Mouse (Mus musculus) bone marrow macrophage, adult 2 months (primary cell): ENCODE data around the gene Plekhg1.

Experiments used
- CTCF ChIP-seq: IDR thresholded peaks from 2 replicates; pipeline ENCODE4 v1.5.1; 2012; ENCODE audit warnings: low read depth, mild to moderate bottlenecking, low read length, moderate library complexity
- POLR2A ChIP-seq: IDR thresholded peaks from 2 replicates; pipeline ENCODE4 v1.6.1; 2012; ENCODE audit warnings: mild to moderate bottlenecking, low read depth, low read length, borderline replicate concordance

DNA sequence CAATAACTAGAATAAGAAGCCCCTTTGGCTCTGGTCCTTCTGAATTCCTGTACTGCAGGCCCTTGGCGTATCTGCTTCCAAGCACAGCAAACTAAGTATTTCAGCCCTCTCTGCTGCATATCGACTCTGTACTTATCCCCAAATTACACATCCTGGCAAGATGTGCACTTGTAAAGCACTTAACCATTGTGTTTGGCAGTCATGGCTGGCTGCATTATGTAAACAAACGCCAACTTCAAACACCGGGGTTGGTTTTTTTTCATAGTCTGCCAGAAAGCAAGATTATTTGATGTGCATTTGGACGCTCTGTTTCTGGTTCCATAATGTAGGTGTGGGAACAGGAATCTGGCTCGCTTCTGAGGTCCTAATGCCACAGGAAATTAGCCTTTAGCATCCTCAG is 83.7 kb downstream of the Plekhg1 start:
- no peak for TF ChIP-seq POLR2A
- TF ChIP-seq CTCF = no peak
